7 mouse cellular contexts compared by ENCODE assay signal in genomic region chr2:93217015-93217414, GRCm38 (mm10). TPM values are rescaled to one million over a fixed set of nuclear protein-coding genes. Genes with fewer than 3 reads are reported as not detected.
DNase-seq lines count a peak whose midpoint lies in the region; ATAC-seq lines count a peak whose summit lies in the region.

No protein-coding gene starts in this region.

- H3K27ac ChIP-seq in limb, embryonic 10.5 days, result peak overlapping the region; percentile 65
- H3K27ac ChIP-seq in midbrain, embryonic 16.5 days (ENCODE audit: low read length), result no peak overlapping the region

- no peaks in the 10 kb centered on the region for H3K9me3 ChIP-seq in limb, embryonic 10.5 days (replicated peaks)
- H3K9me3 ChIP-seq in midbrain, embryonic 16.5 days (replicated peaks; ENCODE audit: control insufficient read depth, low read length, poor library complexity, severe bottlenecking), result no peaks in the 10 kb centered on the region

- no peak overlapping the region for H3K4me2 ChIP-seq in midbrain, embryonic 16.5 days (ENCODE audit: low read length)

- WGBS in limb, embryonic 10.5 days, result 23% methylated on average over 7 of the region's 7 CpGs
- WGBS in midbrain, embryonic 16.5 days, result 11% methylated on average over 7 of the region's 7 CpGs

- 0 out of 2 replicates have a peak overlapping the region, but pooled peaks have one; percentile 41 for H3K9ac ChIP-seq in midbrain, embryonic 16.5 days (ENCODE audit: low read depth, low read length)

- no peaks in the 10 kb centered on the region for H3K36me3 ChIP-seq in limb, embryonic 10.5 days
- no peaks in the 10 kb centered on the region for H3K36me3 ChIP-seq in midbrain, embryonic 16.5 days (ENCODE audit: control insufficient read depth, insufficient read depth, low read length)

- peaks cover 25% of the 10 kb centered on the region for H3K4me1 ChIP-seq in limb, embryonic 10.5 days
- peaks cover 6% of the 10 kb centered on the region; the same call in 1 of the 2 replicates for H3K4me1 ChIP-seq in midbrain, embryonic 16.5 days (ENCODE audit: control insufficient read depth, insufficient read depth, low read length)

- H3K4me3 ChIP-seq in limb, embryonic 10.5 days, result no peak overlapping the region
- H3K4me3 ChIP-seq in midbrain, embryonic 16.5 days (ENCODE audit: low read depth, low read length), result no peak overlapping the region

- peak; percentile 72 for ATAC-seq in granulocyte monocyte progenitor cell, adult 5-6 weeks (replicated peaks; ENCODE audit: poor library complexity, severe bottlenecking)
- peak; percentile 52 for ATAC-seq in midbrain, embryonic 16.5 days

- H3K27me3 ChIP-seq in limb, embryonic 10.5 days (ENCODE audit: low read depth, poor library complexity, severe bottlenecking), result peaks cover 13% of the 10 kb centered on the region; the same call in 1 of the 2 replicates
- no peaks in the 10 kb centered on the region for H3K27me3 ChIP-seq in midbrain, embryonic 16.5 days (ENCODE audit: control insufficient read depth, insufficient read depth, low read depth, low read length)

- peak; percentile 80 for DNase-seq in adrenal gland, adult 8-10 months
- DNase-seq in embryo, embryonic 11.5 days (ENCODE audit: low read depth, low spot score), result peak; percentile 78
- peak; percentile 77 for DNase-seq in kidney, adult 11 months
- peak; percentile 92 for DNase-seq in limb, embryonic 10.5 days (ENCODE audit: low spot score)
- peak; percentile 59 to 62 for DNase-seq in spleen, postnatal 36 days (ENCODE audit: low spot score in 2 of 2)

RNA-seq across cellular contexts. Expression of gene Trp53i11, which starts 29.7 kb away (rescaled TPM):
- total RNA-seq in adrenal gland, adult 8-10 months (2022), result 100 to 1,000 TPM in 2 of 4 experiments, 10 to 100 TPM in 2; 87.6 to 148 (median 97.6) TPM
- 3.6 and 4.5 TPM in 2 replicates for total RNA-seq in granulocyte monocyte progenitor cell, adult 5-6 weeks (2014; fragmentation: Nextera tagmentation)
- 0.39 and 0.82 TPM in 2 replicates for total RNA-seq in granulocyte monocyte progenitor cell, adult 5-6 weeks (2017)
- polyA plus RNA-seq in limb, embryonic 10.5 days (2016; fragmentation: Nextera tagmentation; extraction: Ambion mirVana), result 17.5 and 25.2 TPM in 2 replicates
- 125 and 139 TPM in 2 replicates for polyA plus RNA-seq in midbrain, embryonic 16.5 days (2015; fragmentation: Nextera tagmentation; extraction: Ambion mirVana)

Comparison
In these comparisons a context has a peak if more than half of its experiments do, and no peak if none do; other contexts are left out.
1. RNA of gene Trp53i11, which starts 29.7 kb away (total RNA-seq): 87.6 to 148 TPM in adrenal gland, adult 8-10 months; 0.39 to 4.5 TPM in granulocyte monocyte progenitor cell, adult 5-6 weeks; every median in the first group is over 10 times any median in the second.
2. Peak in every context shown above with its lines, with median percentiles within 50 percentile points of each other: DNase-seq.